Mouse (Mus musculus) layer of hippocampus, adult 9-10 months (tissue): ENCODE data around the gene Prr5l.

Experiments
- DNase-seq: peaks from one replicate; pipeline ENCODE4 v3.0.0; 2022; ENCODE audit warnings: low spot score

Gene Prr5l

DNA sequence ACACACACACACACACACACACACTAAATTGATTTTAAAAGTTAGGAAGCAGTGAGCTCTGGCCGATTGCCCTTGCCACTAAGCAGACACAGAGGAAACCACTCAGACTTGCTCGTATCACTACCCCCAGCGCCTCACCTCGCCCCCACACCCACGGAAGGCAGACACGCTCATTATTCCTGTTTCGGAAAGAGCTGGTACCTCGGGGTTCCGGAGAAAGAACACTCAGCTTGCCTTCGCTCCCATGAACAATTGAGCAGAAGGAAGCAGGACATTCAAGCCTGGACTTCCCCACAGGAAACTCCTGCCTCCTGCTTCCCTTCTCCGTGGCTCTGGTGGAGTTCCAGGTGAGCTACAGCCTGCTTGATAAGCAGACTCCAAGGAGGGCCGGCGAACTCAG is 60.0 kb downstream of the Prr5l start:
- no peak for DNase-seq

DNA sequence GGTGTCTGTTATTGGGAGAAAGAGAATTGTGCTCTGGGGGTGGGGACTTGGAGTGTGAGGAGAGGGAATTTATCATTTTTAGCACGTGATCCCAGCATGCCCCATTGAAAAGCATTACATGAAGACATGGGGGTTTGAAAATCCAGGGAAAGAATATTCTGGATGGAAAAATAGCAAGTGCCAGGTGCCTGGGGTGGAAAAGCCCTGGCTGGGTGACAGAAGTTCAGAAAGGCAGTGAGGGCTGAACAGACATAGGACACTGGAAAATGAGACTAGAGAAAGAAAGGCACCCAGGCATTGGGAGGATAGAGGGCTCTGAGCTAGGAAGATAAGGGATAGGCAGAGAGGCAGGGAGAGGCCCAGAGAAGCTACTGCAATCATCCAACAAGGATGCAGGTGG is 62.0 kb downstream of the Prr5l start:
- DNase-seq, result no peak

DNA sequence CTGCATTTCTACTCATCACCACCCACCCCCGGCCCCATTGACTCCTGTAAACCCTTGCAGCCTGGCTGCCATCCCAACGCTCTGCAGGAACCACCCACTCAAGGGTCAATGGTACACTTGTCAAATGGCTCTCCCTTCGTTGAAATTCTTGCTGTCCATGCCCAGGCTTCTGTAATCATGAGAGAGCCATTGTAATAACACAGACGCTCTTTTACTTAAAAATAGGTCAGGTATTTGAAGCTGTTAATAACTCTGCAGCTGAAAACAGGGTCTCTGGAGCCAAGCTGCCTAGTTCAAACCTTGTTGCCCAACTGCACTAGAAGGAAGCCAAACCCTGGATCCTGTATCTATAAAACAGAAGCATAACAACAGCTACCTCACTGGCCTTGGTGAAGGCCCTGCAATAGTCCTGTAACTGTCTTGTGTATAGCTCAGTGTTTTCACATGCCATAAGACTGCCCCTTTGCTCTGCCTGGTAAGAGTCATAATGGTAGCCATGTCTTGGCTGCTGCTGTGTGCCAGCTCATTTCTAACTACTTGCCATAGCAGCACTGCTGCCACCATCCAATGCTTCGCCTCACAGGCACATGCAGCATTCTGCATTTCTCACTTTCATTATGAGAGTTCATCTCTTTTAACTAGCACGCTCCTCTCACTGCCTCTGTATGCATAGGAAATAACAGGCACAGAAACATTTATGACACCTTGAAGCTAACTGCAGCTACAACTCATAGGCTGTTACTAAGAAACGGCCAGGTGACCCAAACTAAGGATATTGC is 63.7 kb downstream of the Prr5l start:
- DNase-seq, result no peak

DNA sequence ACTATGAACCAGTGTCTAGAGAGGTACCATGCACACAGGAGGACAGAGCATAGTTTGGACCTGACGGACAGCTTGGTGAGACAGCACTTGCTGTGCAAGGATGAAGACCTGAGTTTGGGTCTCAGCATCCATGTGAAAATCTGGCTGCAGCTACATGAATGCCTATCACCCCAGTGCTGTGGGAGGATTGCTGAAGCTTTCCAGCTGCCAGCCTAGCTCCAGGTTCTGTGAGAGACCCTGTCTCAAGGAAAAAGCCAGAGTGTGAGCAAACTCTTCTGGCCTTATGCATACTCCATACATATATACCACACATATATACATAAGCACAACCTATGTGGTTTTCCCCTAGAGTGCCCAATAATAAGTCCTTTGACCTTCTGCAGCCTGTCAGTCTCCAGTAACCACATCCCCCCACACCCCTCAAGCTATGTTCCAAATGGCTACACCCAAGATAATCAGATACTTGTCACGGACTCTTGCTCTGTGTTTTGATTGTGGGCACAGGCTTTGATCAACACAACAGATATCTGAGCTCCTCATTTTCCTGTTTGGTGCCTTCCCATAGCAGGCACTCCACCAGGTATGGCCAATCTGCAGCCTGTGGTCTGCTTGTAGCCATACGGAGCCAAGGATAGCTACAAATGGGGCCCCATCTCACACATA is 66.0 kb downstream of the Prr5l start:
- no peak for DNase-seq

DNA sequence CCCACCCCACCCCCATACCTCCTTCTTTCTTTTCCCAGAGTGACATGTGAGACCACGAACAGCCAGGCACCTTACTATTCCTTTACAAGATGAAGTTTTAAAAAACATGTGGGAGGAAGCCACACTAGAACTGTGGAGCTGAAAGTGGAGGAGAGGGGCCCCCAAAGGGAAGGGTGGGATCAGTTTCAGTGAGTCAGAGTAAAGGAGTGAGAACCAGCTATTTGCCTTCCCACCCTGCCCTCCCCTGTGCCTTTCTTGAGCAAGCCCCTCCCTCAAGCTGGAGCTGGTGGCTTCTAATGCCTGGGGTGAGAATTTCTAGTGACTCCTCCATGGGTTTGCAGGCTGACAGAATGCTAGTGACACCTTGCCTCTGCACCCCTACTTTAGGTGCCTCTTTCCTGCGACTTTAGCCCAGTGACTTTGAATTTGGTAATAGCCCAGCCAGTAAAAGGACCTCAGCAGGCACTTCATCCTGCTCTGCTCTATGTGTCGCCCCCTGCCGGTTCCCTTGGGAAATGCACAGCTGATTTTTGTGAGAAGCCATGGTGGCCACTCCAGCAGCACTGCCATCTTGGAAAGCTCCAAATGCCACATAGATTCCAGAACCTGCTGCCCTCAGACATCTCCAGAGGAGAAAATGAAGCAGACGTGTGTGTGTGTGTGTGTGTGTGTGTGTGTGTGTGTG is 67.4 kb downstream of the Prr5l start:
- no peak for DNase-seq

DNA sequence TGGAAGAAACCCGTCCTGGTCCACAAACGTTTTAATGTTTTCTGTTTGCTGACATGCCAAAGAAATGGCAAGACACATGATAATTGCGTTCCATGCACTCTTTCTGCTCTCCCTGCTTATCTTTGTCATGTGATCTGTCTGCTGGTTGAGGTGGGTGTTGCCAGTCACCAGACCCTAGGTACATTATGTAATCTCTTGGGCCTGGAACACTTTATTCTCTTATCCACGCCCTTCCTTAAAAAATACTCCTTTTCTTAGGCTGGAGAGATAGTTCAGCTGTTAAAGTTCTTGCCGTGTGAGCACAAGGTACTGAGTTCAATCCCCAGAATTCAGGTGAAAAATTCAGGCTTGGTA is 68.6 kb downstream of the Prr5l start:
- no peak for DNase-seq

DNA sequence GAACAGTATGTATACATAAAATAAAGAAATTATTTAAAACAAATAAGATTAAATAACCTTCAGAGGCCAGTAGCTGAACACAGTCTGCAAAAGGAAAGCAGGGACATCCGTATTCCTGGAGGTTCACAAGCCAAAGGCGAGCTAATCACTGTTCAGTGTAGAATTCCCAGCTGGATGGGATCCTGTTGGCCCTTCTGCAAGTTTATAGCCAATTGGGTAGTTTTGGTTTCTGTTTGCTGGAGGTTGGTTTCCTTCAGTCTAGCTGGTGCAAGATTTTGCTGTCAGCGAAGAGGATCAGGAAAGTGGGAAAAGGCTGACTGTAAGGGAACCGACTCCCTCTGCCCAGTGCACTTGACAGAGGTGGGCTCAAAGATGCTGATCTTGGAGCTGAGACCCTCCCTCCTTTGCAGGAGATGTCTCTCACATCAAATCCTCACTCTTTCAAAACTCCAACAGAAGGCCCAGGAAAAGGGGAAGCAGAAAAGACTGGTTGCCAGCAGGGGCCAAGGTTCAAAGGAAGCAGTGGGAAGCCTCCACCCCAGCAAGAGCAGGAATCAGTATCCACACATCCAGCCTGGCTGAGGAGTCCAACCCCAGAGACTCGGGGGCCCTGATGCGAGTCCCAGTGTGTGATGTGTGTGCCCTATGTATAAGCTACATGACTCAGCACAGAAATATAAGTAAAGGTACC is 69.1 kb downstream of the Prr5l start:
- no peak for DNase-seq

DNA sequence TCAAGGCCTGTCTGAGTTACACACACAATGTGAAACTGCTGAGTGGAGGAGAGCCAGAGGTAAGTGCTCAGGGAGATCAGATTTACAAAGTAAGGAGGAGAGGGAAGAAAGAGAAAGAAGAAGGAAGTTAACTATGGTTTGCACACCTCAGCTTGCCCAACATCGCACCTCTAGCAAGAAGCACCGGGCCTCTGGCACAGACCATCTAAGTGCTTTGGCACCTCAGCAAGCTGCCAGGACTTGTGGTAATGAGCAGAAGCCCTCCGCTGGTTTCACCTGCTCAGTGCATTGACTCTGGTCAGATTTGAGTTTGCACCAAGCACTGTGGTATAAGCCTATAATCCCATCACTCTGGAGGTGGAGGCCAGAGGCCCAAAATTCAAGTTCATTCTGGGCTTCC is 70.9 kb downstream of the Prr5l start:
- no peak for DNase-seq

DNA sequence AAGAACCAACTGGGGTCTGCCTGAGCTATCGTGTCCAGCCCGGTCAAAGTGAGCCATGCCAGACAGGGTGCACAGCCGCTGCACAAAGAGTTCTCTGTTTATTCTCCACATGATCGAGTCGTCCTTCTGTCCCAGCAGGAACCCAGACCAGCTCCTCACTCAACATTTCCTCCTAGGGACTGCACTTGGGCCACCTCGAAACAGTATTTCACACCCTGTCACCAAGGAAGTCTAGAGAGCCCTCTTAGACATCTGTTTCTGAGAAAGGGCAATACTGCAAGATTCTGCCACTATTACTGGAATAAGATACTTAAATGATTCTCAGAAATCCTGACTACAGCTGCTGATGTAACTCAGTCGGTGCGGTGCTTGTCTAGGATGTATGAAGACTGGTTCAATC is 72.1 kb downstream of the Prr5l start:
- no peak for DNase-seq

DNA sequence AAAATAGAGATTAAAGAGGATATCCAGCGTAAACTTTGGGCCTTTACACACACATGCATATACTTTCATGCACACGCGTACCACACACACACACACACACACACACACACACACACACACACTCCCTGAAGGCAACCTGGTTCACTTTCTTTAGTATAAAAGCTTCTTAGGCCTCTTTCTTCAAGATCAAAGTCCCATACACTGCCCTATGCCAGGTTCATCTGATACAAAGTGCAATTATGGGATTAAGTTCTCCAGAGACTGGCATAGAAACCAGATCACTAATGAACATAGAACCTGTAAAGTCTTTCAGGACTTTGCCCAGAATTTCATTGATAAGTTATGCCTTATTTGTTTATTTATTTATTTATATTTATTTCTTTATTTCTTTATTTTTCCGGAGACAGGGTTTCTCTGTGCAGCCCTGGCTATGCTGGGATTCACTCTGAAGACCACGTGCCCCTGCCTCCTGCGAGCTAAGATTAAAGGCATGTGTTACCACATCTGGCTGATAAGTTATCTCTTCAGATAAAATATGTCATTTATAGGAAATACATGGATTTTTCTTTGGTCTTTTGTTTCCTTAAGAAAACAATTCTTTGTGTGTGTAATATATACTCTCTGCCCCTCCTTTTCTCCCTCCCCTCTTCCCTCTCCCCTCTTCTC is 73.1 kb downstream of the Prr5l start:
- no peak for DNase-seq

DNA sequence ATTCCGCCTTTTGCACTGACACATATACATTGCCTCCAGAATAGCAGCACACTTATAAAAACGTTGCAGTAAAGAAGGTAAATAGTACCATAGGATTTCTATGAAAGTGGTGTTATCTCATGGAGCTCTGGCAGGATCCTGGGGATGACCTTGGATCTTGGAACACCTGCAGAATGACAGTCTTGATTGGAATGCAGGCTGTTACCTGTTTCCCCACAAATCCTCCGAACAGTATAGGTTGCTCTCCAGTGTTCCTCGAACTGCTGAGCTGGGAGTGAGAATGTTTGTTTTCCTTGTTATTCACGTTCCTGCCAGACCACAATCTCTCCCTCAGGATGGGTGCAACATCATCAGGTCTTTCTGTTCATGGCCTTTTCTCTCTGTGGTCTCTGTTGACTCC is 75.1 kb downstream of the Prr5l start:
- DNase-seq, result no peak

DNA sequence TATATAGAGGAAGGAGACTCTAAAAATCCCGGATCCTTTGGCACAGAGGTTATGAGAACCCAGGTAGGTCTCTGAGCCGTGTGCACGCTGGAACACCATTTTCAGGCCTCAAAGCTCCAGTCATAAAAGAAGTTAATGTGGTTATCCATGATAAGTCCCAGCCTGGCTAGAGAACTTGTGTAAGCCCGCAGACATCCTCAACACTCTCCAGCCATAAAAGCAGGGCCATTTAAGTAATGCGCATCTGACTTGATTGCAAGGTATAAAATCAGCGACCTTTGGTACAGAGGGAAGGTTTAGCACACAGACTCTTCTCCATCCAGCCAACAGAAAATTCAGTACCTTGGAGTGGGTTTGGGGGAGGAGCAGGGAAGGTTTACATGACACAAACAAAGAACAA is 80.6 kb downstream of the Prr5l start:
- no peak for DNase-seq

DNA sequence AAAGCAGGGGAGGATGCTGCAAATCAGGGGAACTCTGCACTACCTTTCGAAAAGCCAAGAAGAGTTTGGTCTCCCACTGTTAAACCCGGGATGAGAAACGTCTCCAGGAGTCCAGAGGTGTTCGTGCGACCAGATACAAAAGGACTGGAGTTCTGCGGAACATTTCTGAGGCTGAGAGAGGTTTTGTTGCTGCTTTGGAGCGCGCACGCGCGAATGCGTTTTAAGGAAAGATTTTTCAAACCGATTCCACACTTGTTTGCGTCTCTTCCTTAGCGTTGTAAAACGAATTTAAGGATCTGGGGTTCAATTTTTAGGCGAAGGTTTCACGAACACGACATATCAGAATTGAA is 85.0 kb downstream of the Prr5l start:
- no peak for DNase-seq

DNA sequence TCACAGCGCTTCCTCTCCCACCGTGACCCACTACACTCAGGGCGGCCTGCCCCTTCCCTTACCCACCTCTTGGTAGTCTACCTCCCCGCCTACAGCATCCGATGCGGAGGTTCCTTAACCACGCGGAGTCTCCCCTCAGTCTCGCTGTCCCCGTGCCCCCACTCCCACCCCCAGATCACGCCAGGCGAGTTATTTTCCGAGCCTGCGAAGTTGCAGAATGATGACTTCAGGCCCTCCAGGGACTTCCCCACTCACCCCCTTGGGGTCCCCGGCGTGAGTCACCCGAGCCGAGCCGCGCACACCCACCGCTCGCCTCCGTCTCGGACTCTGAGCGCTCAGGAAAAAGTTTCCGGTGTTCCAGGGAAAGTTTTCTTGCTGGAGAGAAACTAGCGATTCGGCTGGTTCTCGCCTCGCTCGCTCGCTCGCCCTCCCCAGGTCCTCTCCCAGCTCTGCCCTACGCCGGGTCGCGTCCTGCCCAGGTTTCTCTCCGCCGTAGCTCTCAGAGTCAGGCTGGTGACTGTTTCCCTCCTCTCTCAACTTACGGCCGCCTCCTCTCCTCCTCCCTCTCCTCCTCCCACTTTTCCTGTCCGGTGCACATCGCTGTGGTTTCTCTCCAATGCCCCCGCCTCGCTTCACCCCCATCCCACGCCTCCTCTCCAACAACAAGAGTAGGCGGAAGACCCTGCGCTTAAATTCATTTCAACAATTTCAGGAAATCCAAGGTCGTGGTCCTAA is 85.5 kb downstream of the Prr5l start:
- DNase-seq, result no peak

DNA sequence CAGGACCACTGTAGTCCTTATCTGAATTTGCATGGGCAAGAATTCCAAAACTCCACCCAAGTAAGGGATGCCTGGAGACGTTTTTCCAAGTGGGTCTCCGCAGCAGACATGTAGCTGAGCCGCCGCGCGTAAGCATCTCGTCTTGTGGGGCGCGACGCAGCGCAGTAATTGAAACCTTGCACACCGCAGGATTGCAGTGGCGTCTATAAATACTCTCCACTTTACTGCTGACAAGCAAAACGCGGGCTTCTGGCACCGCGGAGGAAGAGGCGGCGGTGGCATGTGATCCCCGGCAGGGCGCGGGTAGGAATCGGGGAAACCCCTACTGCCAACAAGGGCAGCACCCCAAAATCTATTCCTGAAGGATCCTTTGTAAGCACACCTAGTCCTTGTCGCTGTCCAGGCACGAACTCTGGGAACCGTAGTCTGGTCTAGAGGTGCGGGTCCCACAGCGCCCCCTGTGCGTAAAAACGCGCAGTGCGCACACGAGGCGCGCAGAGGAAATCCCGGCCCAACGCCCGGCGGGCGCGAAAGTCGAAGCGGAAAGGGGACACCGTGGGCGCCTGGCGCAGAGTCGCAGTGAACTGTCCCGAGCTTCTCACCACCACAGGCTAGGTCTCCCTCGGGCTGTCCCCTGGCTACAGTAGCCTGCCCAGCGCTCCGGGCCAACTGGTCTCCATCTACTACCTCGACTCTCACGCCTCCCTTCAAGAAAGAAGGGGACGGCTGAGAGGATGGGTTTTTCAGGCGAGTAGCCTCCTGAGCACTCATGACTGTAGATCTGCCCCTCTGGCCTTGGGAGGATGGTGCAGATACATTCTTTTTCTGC is 86.3 kb downstream of the Prr5l start:
- no peak for DNase-seq

DNA sequence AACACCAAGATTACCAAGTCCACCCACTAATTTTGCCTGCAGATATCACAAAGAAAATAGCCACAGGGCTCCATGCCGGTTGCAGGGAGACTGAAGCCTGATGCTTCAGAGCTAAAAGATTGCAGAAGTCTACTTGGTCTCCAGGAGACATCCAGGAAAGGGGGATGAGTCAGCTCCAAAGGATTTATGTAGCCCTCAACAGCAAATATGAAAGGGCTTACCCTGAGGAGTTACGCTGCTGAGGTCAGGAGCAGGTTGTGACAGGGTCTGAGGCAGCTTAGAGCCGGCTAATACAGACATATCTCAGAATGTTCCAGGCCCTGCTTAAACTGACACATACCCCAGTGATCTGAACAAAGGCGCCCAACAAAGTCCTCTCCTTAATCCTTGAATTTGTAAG is 90.7 kb downstream of the Prr5l start:
- DNase-seq, result no peak

DNA sequence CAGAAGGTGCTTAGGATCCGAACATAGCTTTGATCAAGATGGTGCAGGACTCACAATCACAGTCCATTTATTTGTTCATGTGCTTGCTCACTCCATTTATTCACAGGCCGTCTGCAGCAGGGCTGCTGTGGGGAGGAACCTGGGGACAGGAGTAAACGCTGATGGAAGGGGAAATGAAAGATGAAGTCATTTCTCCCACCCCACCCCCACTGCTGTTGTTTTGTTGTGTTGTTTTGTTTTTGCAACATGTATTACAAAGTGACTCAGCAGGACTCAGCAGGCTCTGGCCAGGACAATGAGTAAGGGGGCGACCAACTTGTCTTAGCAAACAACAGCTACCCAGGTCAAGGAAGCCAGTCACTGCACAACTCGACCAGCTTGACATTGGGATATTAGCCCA is 99.6 kb downstream of the Prr5l start:
- no peak for DNase-seq

DNA sequence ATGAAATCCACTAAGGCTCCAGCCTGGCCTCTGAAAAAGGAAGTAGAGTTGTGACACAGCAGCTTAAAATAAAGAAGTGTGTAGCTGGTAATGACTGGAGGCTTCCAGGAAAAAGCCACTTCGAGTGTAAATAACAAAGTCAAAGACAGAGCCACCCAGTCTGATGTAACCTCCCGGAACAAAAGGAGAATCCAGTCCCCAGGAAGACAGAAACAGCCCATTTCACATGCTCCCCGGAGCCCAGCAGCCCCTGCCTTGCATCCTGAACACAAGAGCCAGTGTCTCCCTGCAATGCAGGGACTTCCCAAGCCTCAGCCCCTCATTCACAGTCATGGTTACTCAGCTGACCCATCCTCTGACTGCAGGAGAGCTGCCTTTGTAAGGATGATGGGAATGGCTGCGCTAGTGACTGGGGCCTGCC is 101.5 kb downstream of the Prr5l start:
- DNase-seq, result no peak

DNA sequence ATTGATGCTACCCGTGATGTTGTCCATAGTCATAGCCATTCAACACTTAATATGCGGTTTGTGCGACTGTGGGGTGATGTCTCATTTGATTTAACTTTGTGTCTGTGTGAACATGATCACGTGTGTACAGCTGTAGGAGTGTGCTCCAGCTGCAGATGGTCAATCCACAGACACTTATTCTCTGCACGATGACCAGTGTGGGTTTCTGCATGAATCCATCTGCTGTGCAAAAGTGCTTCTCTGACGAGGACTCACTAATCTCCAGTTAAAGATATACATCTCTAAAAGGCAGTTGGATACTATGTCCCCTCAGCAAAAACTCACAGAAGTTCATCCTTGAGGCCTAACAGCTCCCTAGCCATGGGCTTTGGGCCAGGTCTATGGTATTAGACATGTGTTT is 104.7 kb downstream of the Prr5l start:
- DNase-seq, result no peak

DNA sequence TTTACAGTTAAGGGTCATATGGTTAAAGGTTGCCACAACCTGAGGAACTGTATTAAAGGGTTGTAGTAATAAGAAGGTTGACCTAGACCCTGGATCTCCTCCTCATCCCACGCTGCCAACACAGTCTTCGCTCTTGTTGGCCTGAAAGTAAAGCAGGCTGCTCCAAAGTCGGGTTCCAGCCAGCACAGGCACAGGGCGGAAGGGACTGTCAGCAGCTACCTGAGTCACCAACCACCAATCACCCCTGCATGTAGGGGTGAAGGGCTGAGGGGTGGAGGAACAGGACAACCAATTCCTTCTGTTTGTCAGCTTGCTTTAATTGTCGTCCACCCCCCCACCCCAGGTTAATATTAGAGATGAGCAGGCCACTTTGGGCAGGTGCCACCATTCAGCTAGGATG is 119.3 kb downstream of the Prr5l start:
- DNase-seq, result no peak

DNA sequence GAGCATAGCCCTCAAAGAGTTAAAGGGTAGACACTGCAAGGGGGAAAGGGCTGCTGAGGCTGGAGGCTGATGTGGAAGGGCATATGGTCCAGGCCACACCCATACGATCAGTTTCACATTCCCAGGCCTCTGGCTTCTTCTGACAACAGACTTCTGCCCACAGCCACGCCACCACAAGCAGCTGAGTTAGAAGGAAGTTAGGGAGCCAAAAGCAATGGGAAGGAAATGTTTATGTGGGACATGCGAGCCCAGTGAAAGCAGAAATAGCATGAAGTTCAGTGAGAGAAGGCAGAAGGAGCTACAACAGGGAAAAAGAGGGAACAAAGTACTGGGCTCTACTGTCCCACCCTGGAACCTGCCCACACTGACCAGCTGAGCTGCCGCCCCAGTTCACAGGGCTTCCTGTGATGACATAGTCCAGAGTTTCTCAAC is 119.9 kb downstream of the Prr5l start:
- no peak for DNase-seq
